Mouse (Mus musculus) adrenal gland, adult 8-10 months (tissue): ENCODE measurements around the gene Tmem127. TPM values are rescaled to one million over a fixed set of nuclear protein-coding genes. Genes with fewer than 3 reads are reported as not detected.

ENCODE experiments used
- total RNA-seq, 4 experiments: library from RNA; stranded (reverse); gene quantifications; 2 replicates each; pipeline ENCODE4 v1.2.4; 2022

The Tmem127 gene
- total RNA-seq, 4 experiments from 2014 or later = 80.3 to 95.7 (median 89.0) TPM

Other genes with a start within 250 kb of the Tmem127 start
- gene Ap4e1, start 239.2 kb upstream of the Tmem127 start, total RNA-seq = 10 to 100 TPM in 3 of 4 experiments, 1 to 10 TPM in 1; 9.4 to 15.7 (median 12.3) TPM
- 10 to 100 TPM; 26.7 to 33.4 (median 29.3) TPM for gene Blvra, start 177.2 kb upstream of the Tmem127 start, total RNA-seq
- 1 to 10 TPM; 1.6 to 2.4 (median 1.7) TPM for gene Ncaph, start 114.0 kb upstream of the Tmem127 start, total RNA-seq
- 1 to 10 TPM; 4.8 to 6.5 (median 5.4) TPM for gene Itpripl1, start 104.5 kb upstream of the Tmem127 start, total RNA-seq
- 1 to 10 TPM; 1.1 to 2.5 (median 1.9) TPM for gene 1810024B03Rik, start 39.6 kb upstream of the Tmem127 start, total RNA-seq
- 100 to 1,000 TPM in 2 of 4 experiments, 10 to 100 TPM in 2; 81.3 to 110 (median 95.1) TPM for gene Snrnp200, start 39.5 kb upstream of the Tmem127 start, total RNA-seq
- gene Ciao1, start 92 bp upstream of the Tmem127 start, total RNA-seq = 100 to 1,000 TPM; 121 to 155 (median 131) TPM
- 100 to 1,000 TPM; 108 to 147 (median 121) TPM for gene Stard7, start 22.3 kb downstream of the Tmem127 start, total RNA-seq
- under 1 TPM; 0.91 to 0.96 (median 0.92) TPM for gene Dusp2, start 88.3 kb downstream of the Tmem127 start, total RNA-seq
- gene Astl, start 90.7 kb downstream of the Tmem127 start, total RNA-seq = not detected
- 1 to 10 TPM; 1.1 to 1.7 (median 1.6) TPM for gene Adra2b, start 115.3 kb downstream of the Tmem127 start, total RNA-seq
- under 1 TPM in 3 of 4 experiments, not detected in 1; 0.17 to 0.94 (median 0.71) TPM for gene Gpat2, start 177.3 kb downstream of the Tmem127 start, total RNA-seq
- gene Fahd2a, start 196.7 kb downstream of the Tmem127 start, total RNA-seq = 10 to 100 TPM; 50.4 to 65.8 (median 54.9) TPM